25 mouse cellular contexts compared by ENCODE assay signal in the genomic region with DNA sequence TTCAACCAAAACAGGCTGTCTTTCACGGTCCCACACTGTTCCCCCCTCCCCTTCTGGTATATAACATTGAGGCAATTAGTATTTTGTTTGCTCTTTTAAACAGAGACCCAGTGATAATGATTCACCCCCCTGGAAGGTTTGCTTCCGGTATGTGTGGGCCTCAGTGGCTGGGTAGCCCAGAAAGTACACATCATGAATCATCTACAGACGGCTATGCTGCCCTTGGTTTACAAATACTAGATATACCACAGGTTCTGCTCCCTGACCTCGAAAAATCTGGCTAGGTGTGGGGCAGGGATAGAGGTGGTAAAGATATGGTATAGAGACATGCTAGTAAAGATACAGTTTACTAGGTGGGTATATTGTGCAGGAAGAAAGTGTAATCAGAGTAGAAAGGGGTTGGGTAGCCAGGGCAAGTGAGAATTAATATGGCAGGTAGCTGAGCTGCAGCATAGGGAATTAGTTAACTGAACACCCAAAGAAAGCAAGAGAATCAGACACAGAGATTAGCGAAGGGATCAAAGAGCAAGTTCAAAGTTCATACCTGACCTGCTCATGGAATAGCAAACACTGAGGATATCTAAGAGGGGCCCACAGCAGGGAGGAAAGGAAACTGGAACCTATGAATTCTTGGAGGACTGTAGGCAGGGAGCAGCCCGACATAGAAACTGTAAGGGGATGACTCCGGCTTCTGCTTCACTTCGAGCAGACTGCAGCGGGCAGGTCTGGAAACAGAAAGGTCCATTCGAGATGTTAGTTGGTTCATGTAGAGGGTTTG. TPM values are rescaled to one million over a fixed set of nuclear protein-coding genes. Genes with fewer than 3 reads are reported as not detected.
DNase-seq lines count a peak whose midpoint lies in the region; ATAC-seq and TF ChIP-seq lines count a peak whose summit lies in the region.
"Had no signal": no experiment of that assay in that cellular context is flagged by ENCODE, and none has a peak within 500 bp of the region (broad histone marks: within the 10 kb centered on the region; RNA-seq: fewer than 3 reads in every experiment).

No protein-coding gene starts in this region.

- H3K4me3 ChIP-seq in intestine, embryonic 14.5 days (ENCODE audit: low read depth, low read length): no peak overlapping the region
- H3K4me3 ChIP-seq in liver, embryonic 15.5 days (replicated peaks): no peak overlapping the region
- H3K4me3 ChIP-seq in stomach, embryonic 16.5 days (replicated peaks; ENCODE audit: low read length): no peak overlapping the region
- no peak overlapping the region for H3K4me3 ChIP-seq in midbrain, postnatal 0 days (ENCODE audit: low read depth, low read length)
- H3K4me3 ChIP-seq in midbrain, embryonic 16.5 days (ENCODE audit: low read depth, low read length): no peak overlapping the region
- H3K4me3 ChIP-seq: forebrain, embryonic 10.5 days; hindbrain, embryonic 13.5 days; layer of hippocampus, adult 2 months; limb, embryonic 12.5 days; lung, embryonic 15.5 days; myocyte; neural tube, embryonic 13.5 days had no signal

- H3K27ac ChIP-seq in intestine, embryonic 14.5 days (ENCODE audit: low read depth): peak overlapping the region; percentile 76
- H3K27ac ChIP-seq in liver, embryonic 15.5 days (replicated peaks): 0 out of 2 replicates have a peak overlapping the region, but pooled peaks have one; percentile 25
- H3K27ac ChIP-seq in stomach, embryonic 16.5 days (ENCODE audit: low read length): peak overlapping the region; percentile 21; the same call in 1 of the 2 replicates
- H3K27ac ChIP-seq in midbrain, postnatal 0 days (ENCODE audit: low read depth, low read length): no peak overlapping the region
- no peak overlapping the region for H3K27ac ChIP-seq in midbrain, embryonic 16.5 days (ENCODE audit: low read length)
- H3K27ac ChIP-seq: forebrain, embryonic 10.5 days; hindbrain, embryonic 13.5 days; kidney, postnatal 0 days; layer of hippocampus, adult 2 months; limb, embryonic 12.5 days; lung, embryonic 15.5 days; neural tube, embryonic 13.5 days had no signal

- H3K9ac ChIP-seq in intestine, embryonic 14.5 days (ENCODE audit: low read length): no peak overlapping the region
- H3K9ac ChIP-seq in liver, embryonic 15.5 days: no peak overlapping the region
- H3K9ac ChIP-seq in stomach, embryonic 16.5 days (ENCODE audit: low read length): no peak overlapping the region
- H3K9ac ChIP-seq in midbrain, postnatal 0 days (replicated peaks; ENCODE audit: low read length, poor library complexity, severe bottlenecking): no peak overlapping the region
- no peak overlapping the region for H3K9ac ChIP-seq in midbrain, embryonic 16.5 days (ENCODE audit: low read depth, low read length)
- H3K9ac ChIP-seq: hindbrain, embryonic 13.5 days; limb, embryonic 12.5 days; lung, embryonic 15.5 days; neural tube, embryonic 13.5 days had no signal

- no peak overlapping the region for H3K4me2 ChIP-seq in intestine, embryonic 14.5 days (ENCODE audit: low read length)
- no peak overlapping the region for H3K4me2 ChIP-seq in liver, embryonic 15.5 days
- H3K4me2 ChIP-seq in stomach, embryonic 16.5 days (ENCODE audit: low read depth, low read length): no peak overlapping the region
- H3K4me2 ChIP-seq in midbrain, postnatal 0 days (ENCODE audit: low read depth, low read length, poor library complexity, severe bottlenecking): no peak overlapping the region
- H3K4me2 ChIP-seq in midbrain, embryonic 16.5 days (ENCODE audit: low read length): no peak overlapping the region
- H3K4me2 ChIP-seq: hindbrain, embryonic 13.5 days; limb, embryonic 12.5 days; lung, embryonic 15.5 days; neural tube, embryonic 13.5 days had no signal

- peak; percentile 73 for ATAC-seq in intestine, embryonic 14.5 days (replicated peaks; ENCODE audit: low FRiP score, low TSS enrichment, low read depth)
- ATAC-seq in liver, embryonic 15.5 days (ENCODE audit: insufficient read depth): peak; percentile 56
- peak; percentile 79 for ATAC-seq in stomach, embryonic 16.5 days (ENCODE audit: insufficient read depth, low FRiP score)
- no peak for ATAC-seq in midbrain, postnatal 0 days (ENCODE audit: low FRiP score)
- no peak for ATAC-seq in midbrain, embryonic 16.5 days
- ATAC-seq: inflammation-experienced regulatory T-cells, adult 6 months had no signal

- TF ChIP-seq CTCF in midbrain, postnatal 0 days (IDR thresholded peaks at IDR 0.05): no peak

- H3K36me3 ChIP-seq in intestine, embryonic 14.5 days (ENCODE audit: control insufficient read depth, insufficient read depth, low read length): no peaks in the 10 kb centered on the region
- H3K36me3 ChIP-seq in liver, embryonic 15.5 days (replicated peaks): no peaks in the 10 kb centered on the region
- no peaks in the 10 kb centered on the region for H3K36me3 ChIP-seq in stomach, embryonic 16.5 days (ENCODE audit: control insufficient read depth, insufficient read depth, low read length)
- no peaks in the 10 kb centered on the region for H3K36me3 ChIP-seq in midbrain, postnatal 0 days (ENCODE audit: insufficient read depth, low read length)
- H3K36me3 ChIP-seq in midbrain, embryonic 16.5 days (ENCODE audit: control insufficient read depth, insufficient read depth, low read length): no peaks in the 10 kb centered on the region
- H3K36me3 ChIP-seq: forebrain, embryonic 10.5 days; hindbrain, embryonic 13.5 days; limb, embryonic 12.5 days; lung, embryonic 15.5 days; neural tube, embryonic 13.5 days had no signal

- peaks cover 6% of the 10 kb centered on the region; the same call in 1 of the 2 replicates for H3K4me1 ChIP-seq in intestine, embryonic 14.5 days (replicated peaks; ENCODE audit: control insufficient read depth, insufficient read depth, low read length)
- H3K4me1 ChIP-seq in liver, embryonic 15.5 days (replicated peaks): no peaks in the 10 kb centered on the region
- H3K4me1 ChIP-seq in stomach, embryonic 16.5 days (ENCODE audit: control insufficient read depth, insufficient read depth, low read length): no peaks in the 10 kb centered on the region
- no peaks in the 10 kb centered on the region for H3K4me1 ChIP-seq in midbrain, postnatal 0 days (ENCODE audit: insufficient read depth, low read length)
- no peaks in the 10 kb centered on the region for H3K4me1 ChIP-seq in midbrain, embryonic 16.5 days (ENCODE audit: control insufficient read depth, insufficient read depth, low read length)
- H3K4me1 ChIP-seq: forebrain, embryonic 10.5 days; hindbrain, embryonic 13.5 days; limb, embryonic 12.5 days; lung, embryonic 15.5 days; neural tube, embryonic 13.5 days had no signal

- WGBS in intestine, embryonic 14.5 days: 57% methylated on average over 10 of the region's 10 CpGs
- 60% methylated on average over 10 of the region's 10 CpGs for WGBS in liver, embryonic 15.5 days (ENCODE audit: insufficient replicate concordance)
- WGBS in stomach, embryonic 16.5 days: 50% methylated on average over 10 of the region's 10 CpGs
- 85% methylated on average over 10 of the region's 10 CpGs for whole genome bisulfite sequencing in midbrain, postnatal 0 days
- 84% methylated on average over 10 of the region's 10 CpGs for WGBS in midbrain, embryonic 16.5 days

- H3K27me3 ChIP-seq in intestine, embryonic 14.5 days (replicated peaks; ENCODE audit: control insufficient read depth, insufficient read depth, low read length): no peaks in the 10 kb centered on the region
- no peaks in the 10 kb centered on the region for H3K27me3 ChIP-seq in liver, embryonic 15.5 days
- H3K27me3 ChIP-seq in stomach, embryonic 16.5 days (ENCODE audit: control insufficient read depth, insufficient read depth, low read length): no peaks in the 10 kb centered on the region
- H3K27me3 ChIP-seq in midbrain, postnatal 0 days (ENCODE audit: insufficient read depth, low read length): no peaks in the 10 kb centered on the region
- no peaks in the 10 kb centered on the region for H3K27me3 ChIP-seq in midbrain, embryonic 16.5 days (ENCODE audit: control insufficient read depth, insufficient read depth, low read depth, low read length)
- H3K27me3 ChIP-seq: hindbrain, embryonic 13.5 days; limb, embryonic 12.5 days; lung, embryonic 15.5 days; neural tube, embryonic 13.5 days had no signal

- H3K9me3 ChIP-seq in intestine, embryonic 14.5 days (ENCODE audit: control insufficient read depth, low read length): no peaks in the 10 kb centered on the region
- no peaks in the 10 kb centered on the region for H3K9me3 ChIP-seq in liver, embryonic 15.5 days (replicated peaks)
- H3K9me3 ChIP-seq in stomach, embryonic 16.5 days (replicated peaks; ENCODE audit: control insufficient read depth, low read length): no peaks in the 10 kb centered on the region
- no peaks in the 10 kb centered on the region for H3K9me3 ChIP-seq in midbrain, postnatal 0 days (ENCODE audit: low read length)
- no peaks in the 10 kb centered on the region for H3K9me3 ChIP-seq in midbrain, embryonic 16.5 days (replicated peaks; ENCODE audit: control insufficient read depth, low read length, poor library complexity, severe bottlenecking)
- H3K9me3 ChIP-seq: forebrain, embryonic 10.5 days; hindbrain, embryonic 13.5 days; limb, embryonic 12.5 days; lung, embryonic 15.5 days; neural tube, embryonic 13.5 days had no signal

- peak; percentile 17 for DNase-seq in 3T3-L1 (ENCODE audit: low read depth, low spot score)
- peak; percentile 55 for DNase-seq in intestine, embryonic 14.5 days (ENCODE audit: low spot score)
- DNase-seq in midbrain, postnatal 0 days (ENCODE audit: low spot score): no peak
- no peak for DNase-seq in kidney, adult 11 months
- DNase-seq: adrenal gland, postnatal 10 days; cerebellum, adult 18-20 months; cerebellum, postnatal 14 days; gastrocnemius, postnatal 36 days; heart, postnatal 36 days; lung, postnatal 4 days; midbrain, embryonic 14.5 days; retina, postnatal 1 day; right cerebral cortex, postnatal 25 days had no signal

RNA-seq across cellular contexts. Expression of a gene that starts 21.0 kb away (rescaled TPM):
- 15.8 and 18.7 TPM in 2 replicates for polyA plus RNA-seq in intestine, embryonic 14.5 days (2014; fragmentation: Nextera tagmentation; extraction: Ambion mirVana)
- polyA plus RNA-seq in liver, embryonic 15.5 days (2015; fragmentation: Nextera tagmentation; extraction: Ambion mirVana): 24.5 and 26.2 TPM in 2 replicates
- polyA plus RNA-seq in stomach, embryonic 16.5 days (2015; fragmentation: Nextera tagmentation; extraction: Ambion mirVana): 13.7 TPM in 2 replicates
- 22.1 and 29.3 TPM in 2 replicates for total RNA-seq in midbrain, postnatal 0 days (2014; rRNA removed)
- 15.7 and 17.4 TPM in 2 replicates for polyA plus RNA-seq in midbrain, postnatal 0 days (2015; fragmentation: Nextera tagmentation; extraction: Ambion mirVana)
- polyA plus RNA-seq in midbrain, embryonic 16.5 days (2015; fragmentation: Nextera tagmentation; extraction: Ambion mirVana): 36.2 and 45.6 TPM in 2 replicates

RNA-seq across cellular contexts. Expression of a gene that starts 30.0 kb away (rescaled TPM):
- 2.4 and 2.7 TPM in 2 replicates for polyA plus RNA-seq in intestine, embryonic 14.5 days (2014; fragmentation: Nextera tagmentation; extraction: Ambion mirVana)
- 1.1 and 2.6 TPM in 2 replicates for polyA plus RNA-seq in liver, embryonic 15.5 days (2015; fragmentation: Nextera tagmentation; extraction: Ambion mirVana)
- 4.3 and 5.0 TPM in 2 replicates for polyA plus RNA-seq in stomach, embryonic 16.5 days (2015; fragmentation: Nextera tagmentation; extraction: Ambion mirVana)
- total RNA-seq in midbrain, postnatal 0 days (2014; rRNA removed): 7.2 and 7.6 TPM in 2 replicates
- polyA plus RNA-seq in midbrain, postnatal 0 days (2015; fragmentation: Nextera tagmentation; extraction: Ambion mirVana): 9.7 and 10.7 TPM in 2 replicates
- polyA plus RNA-seq in midbrain, embryonic 16.5 days (2015; fragmentation: Nextera tagmentation; extraction: Ambion mirVana): 21.8 and 31.3 TPM in 2 replicates

Comparison
In these comparisons a context has a peak if more than half of its experiments do, and no peak if none do; other contexts are left out.
1. DNase-seq: peak in 3T3-L1 (single experiment) and intestine, embryonic 14.5 days (single experiment); none in midbrain, postnatal 0 days (single experiment) and kidney, adult 11 months (single experiment).
2. ATAC-seq: peak in intestine, embryonic 14.5 days (single experiment), liver, embryonic 15.5 days (single experiment) and stomach, embryonic 16.5 days (single experiment); none in midbrain, postnatal 0 days (single experiment) and midbrain, embryonic 16.5 days (single experiment).
3. H3K27ac ChIP-seq: peak in intestine, embryonic 14.5 days (single experiment), liver, embryonic 15.5 days (single experiment) and stomach, embryonic 16.5 days (single experiment); none in midbrain, postnatal 0 days (single experiment) and midbrain, embryonic 16.5 days (single experiment).